Mouse (Mus musculus) olfactory bulb, adult 2 months (tissue): ENCODE data around the gene Upk1b. TPM values are rescaled to one million over a fixed set of nuclear protein-coding genes. Genes with fewer than 3 reads are reported as not detected.

Source experiments
- H3K27ac ChIP-seq: fragments of 200-500 bp; 2 replicates; pipeline ENCODE4 v1.5.1; 2012; ENCODE audit warnings: low read depth, low read length; ENCODE audit not compliant: insufficient read depth
- H3K4me1 ChIP-seq: fragments of 200-500 bp; 2 replicates; pipeline ENCODE4 v1.6.1; 2012; ENCODE audit warnings: low read length; ENCODE audit not compliant: control insufficient read depth, insufficient read depth
- H3K4me3 ChIP-seq: fragments of 200-500 bp; 2 replicates; pipeline ENCODE4 v1.5.1; 2012; ENCODE audit warnings: mild to moderate bottlenecking, low read depth, low read length, moderate library complexity; ENCODE audit not compliant: insufficient read depth
- CTCF ChIP-seq: fragments of 200-500 bp; IDR thresholded peaks from 2 replicates; pipeline ENCODE4 v1.5.1; 2012; ENCODE audit warnings: low read depth, mild to moderate bottlenecking, low read length, moderate library complexity; ENCODE audit not compliant: insufficient read depth
- POLR2A ChIP-seq: fragments of 200-500 bp; IDR thresholded peaks from 2 replicates; pipeline ENCODE4 v1.6.1; 2012; ENCODE audit warnings: mild to moderate bottlenecking, low read depth, low read length, moderate library complexity; ENCODE audit not compliant: insufficient read depth
- WGBS: fragments of 180-500 bp; shearing (Covaris S2); methylation state at CpG from one replicate; pipeline ENCODE4 v1.1.7; 2018; 5-methylcytosine and 5-hydroxymethylcytosine counted together
- polyA plus RNA-seq: library from polyadenylated mRNA; stranded (reverse); fragments of >200 nt; gene quantifications from 2 replicates; pipeline ENCODE4 v1.2.4, GENCODE M21; 2012; ENCODE audit warnings: low replicate concordance; ENCODE audit not compliant: missing spikeins, insufficient read depth, insufficient read length

Upk1b gene
- polyA plus RNA-seq, 1 experiment, result not detected

GRCm38 (mm10) chr16:38767761-38768160 is 32.4 kb downstream of the Upk1b start:
- TF ChIP-seq CTCF (no peak), POLR2A (no peak)
- WGBS, result 90% methylated on average over 8 of the region's 8 CpGs
- no peak overlapping the region for H3K4me3 ChIP-seq
- H3K4me1 ChIP-seq, result no peaks in the 10 kb centered on the region
- H3K27ac ChIP-seq, result no peak overlapping the region

DNA sequence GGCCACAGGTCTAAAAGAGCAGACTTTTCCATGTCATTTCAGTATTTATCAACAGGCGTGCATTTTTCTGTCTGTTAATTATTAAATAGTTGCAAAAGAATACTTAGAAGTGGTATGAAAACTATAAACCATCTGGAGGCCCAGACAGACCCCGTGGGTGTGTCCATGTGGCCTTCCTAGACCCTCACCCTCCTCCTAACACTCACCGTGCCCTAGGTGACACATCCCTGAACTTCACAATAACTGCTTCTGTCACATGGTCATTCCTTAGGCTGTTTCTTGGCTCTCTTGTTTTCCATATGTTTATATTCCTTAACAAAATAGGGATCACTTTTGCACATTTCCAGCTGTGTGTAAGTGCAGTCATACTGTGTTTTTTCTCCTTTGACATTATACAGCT is 33.5 kb downstream of the Upk1b start:
- Histone ChIP-seq H3K4me1 (no peaks in the 10 kb centered on the region), H3K4me3 (no peak overlapping the region), H3K27ac (no peak overlapping the region)
- no peak for TF ChIP-seq POLR2A
- no peak for TF ChIP-seq CTCF
- WGBS, result 72% methylated on average over 3 of the region's 3 CpGs

- WGBS, result 91% methylated on average over 4 of the region's 4 CpGs
- H3K27ac ChIP-seq, result no peak overlapping the region
- TF ChIP-seq CTCF, result no peak
- no peak for TF ChIP-seq POLR2A
- no peak overlapping the region for H3K4me3 ChIP-seq
- no peaks in the 10 kb centered on the region for H3K4me1 ChIP-seq
Measured at GRCm38 (mm10) chr16:38763508-38763907, 36.6 kb downstream of the Upk1b start.

GRCm38 (mm10) chr16:38762401-38762800 is 37.7 kb downstream of the Upk1b start:
- no peak for TF ChIP-seq POLR2A
- no peak for TF ChIP-seq CTCF
- Histone ChIP-seq H3K27ac (no peak overlapping the region), H3K4me1 (no peaks in the 10 kb centered on the region), H3K4me3 (no peak overlapping the region)
- WGBS, result 87% methylated on average over 8 of the region's 8 CpGs

DNA sequence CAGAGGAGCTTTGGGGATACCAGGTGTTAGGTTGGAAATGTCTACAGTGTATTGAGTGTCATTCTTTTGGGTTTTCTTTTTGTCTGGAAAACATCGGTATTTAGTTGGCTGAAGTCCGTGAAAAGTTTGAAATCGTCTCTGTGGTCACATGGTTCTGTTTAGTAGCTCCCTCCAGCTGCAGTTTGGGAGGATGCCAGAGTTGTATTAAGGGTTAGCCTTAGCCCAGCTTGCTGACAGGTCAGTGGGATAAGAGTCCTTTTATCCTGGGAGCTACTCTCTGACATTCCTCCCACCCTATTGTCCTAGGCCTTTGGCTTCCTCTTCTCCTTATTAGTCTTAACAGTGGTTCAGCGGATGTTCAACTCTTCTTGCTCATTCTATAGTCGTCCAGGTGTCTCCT is 38.2 kb downstream of the Upk1b start:
- no peaks in the 10 kb centered on the region for H3K4me1 ChIP-seq
- no peak overlapping the region for H3K4me3 ChIP-seq
- no peak for TF ChIP-seq POLR2A
- no peak for TF ChIP-seq CTCF
- WGBS, result 76% methylated on average over 5 of the region's 5 CpGs
- no peak overlapping the region for H3K27ac ChIP-seq

- WGBS, result 86% methylated on average over 6 of the region's 6 CpGs
- H3K4me3 ChIP-seq, result no peak overlapping the region
- no peak for TF ChIP-seq CTCF
- TF ChIP-seq POLR2A, result no peak
- no peaks in the 10 kb centered on the region for H3K4me1 ChIP-seq
- H3K27ac ChIP-seq, result no peak overlapping the region
Measured at GRCm38 (mm10) chr16:38760834-38761375, 39.2 kb downstream of the Upk1b start.

DNA sequence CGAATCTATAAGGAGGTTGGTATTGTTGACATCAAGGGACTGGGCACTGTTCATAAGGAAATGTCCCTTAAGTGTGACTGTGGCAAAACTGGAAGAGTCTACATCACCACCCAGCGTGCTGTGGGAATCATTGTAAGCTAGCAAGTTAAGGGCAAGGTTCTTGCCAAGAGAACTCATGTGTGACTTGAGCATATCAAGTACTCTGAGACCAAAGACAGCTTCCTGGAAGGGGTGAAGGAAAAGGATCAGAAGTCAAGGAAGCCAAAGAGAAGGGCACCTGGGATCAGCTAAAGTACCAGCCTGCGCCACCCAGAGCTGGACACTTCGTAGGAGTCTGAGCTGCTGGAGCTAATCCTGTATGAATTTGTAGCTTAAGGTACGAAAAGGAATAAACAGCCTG is 39.9 kb downstream of the Upk1b start:
- Histone ChIP-seq H3K4me1 (no peaks in the 10 kb centered on the region), H3K4me3 (no peak overlapping the region), H3K27ac (no peak overlapping the region)
- TF ChIP-seq CTCF (no peak), POLR2A (no peak)
- WGBS, result 95% methylated on average over 5 of the region's 5 CpGs

- H3K4me3 ChIP-seq, result no peak overlapping the region
- H3K4me1 ChIP-seq, result no peaks in the 10 kb centered on the region
- no peak overlapping the region for H3K27ac ChIP-seq
- WGBS, result 89% methylated on average over 12 of the region's 12 CpGs
- TF ChIP-seq CTCF (no peak), POLR2A (no peak)
Measured at GRCm38 (mm10) chr16:38758104-38758861, 41.8 kb downstream of the Upk1b start.

DNA sequence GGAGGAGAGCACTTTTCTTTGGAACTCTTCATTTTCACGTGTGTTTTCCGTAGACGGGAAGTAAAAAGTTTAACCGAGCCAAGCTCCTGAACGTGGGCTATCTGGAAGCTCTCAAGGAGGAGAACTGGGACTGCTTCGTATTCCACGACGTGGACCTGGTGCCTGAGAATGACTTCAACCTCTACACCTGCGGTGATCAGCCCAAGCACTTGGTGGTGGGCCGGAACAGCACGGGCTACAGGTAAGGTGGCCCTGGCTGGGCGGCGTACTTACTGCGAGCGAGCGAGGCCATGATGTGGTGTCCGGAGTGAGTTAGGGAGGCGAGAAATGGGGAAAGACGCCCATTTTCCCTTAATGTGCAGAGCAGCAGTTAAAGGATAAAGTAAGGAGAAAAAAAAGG is 42.5 kb downstream of the Upk1b start:
- no peaks in the 10 kb centered on the region for H3K4me1 ChIP-seq
- WGBS, result 97% methylated on average over 19 of the region's 19 CpGs
- TF ChIP-seq CTCF (no peak), POLR2A (no peak)
- no peak overlapping the region for H3K4me3 ChIP-seq
- no peak overlapping the region for H3K27ac ChIP-seq
